ENCODE assay signal across 10 mouse cellular contexts in the genomic region with DNA sequence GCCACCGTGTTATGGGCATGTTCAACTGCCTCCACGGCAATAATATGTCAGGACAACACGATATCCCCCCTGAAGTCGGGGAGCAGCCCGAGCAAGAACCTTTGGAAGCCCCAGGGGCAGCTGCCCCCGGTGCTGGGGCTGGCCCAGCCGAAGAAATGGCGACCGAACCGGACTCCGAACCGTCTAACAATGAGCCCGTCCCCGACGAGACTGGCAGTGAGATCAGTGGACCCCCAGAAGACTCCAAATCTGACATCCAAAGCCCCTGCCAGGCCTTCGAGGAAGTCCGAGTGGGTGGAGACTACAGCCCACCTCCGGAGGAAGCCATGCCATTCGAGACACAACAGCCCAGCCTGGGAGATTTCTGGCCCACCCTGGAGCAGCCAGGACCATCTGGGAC. TPM values are rescaled to one million over a fixed set of nuclear protein-coding genes. Genes with fewer than 3 reads are reported as not detected.
DNase-seq lines count a peak whose midpoint lies in the region; ATAC-seq and TF ChIP-seq lines count a peak whose summit lies in the region.
"Had no signal": no experiment of that assay in that cellular context is flagged by ENCODE, and none has a peak within 500 bp of the region (broad histone marks: within the 10 kb centered on the region; RNA-seq: fewer than 3 reads in every experiment).

No protein-coding gene starts in this region.

- peaks cover 40% of the 10 kb centered on the region for H3K27me3 ChIP-seq in heart, embryonic 15.5 days
- H3K27me3 ChIP-seq in stomach, embryonic 14.5 days (ENCODE audit: control insufficient read depth, insufficient read depth, low read length), result peaks cover 16% of the 10 kb centered on the region; the same call in 1 of the 2 replicates
- H3K27me3 ChIP-seq in stomach, postnatal 0 days (ENCODE audit: control insufficient read depth, insufficient read depth, low read length), result peaks cover 3% of the 10 kb centered on the region
- H3K27me3 ChIP-seq in limb, embryonic 13.5 days, result peaks cover 46% of the 10 kb centered on the region
- H3K27me3 ChIP-seq: CH12.LX had no signal

- DNase-seq in heart, postnatal 14 days, result no peak
- DNase-seq in stomach, postnatal 0 days (ENCODE audit: low spot score), result no peak
- no peak for DNase-seq in layer of hippocampus, adult 8-10 months (ENCODE audit: low spot score in 2 of 2)
- DNase-seq in gastrocnemius, postnatal 4 days (ENCODE audit: low spot score in 2 of 2), result no peak
- DNase-seq: right cerebral cortex, postnatal 25 days had no signal

- 44% methylated on average over 19 of the region's 19 CpGs for WGBS in heart, embryonic 15.5 days
- WGBS in stomach, embryonic 14.5 days, result 68% methylated on average over 19 of the region's 19 CpGs
- 65% methylated on average over 19 of the region's 19 CpGs for WGBS in stomach, postnatal 0 days
- WGBS in limb, embryonic 13.5 days, result 70% methylated on average over 19 of the region's 19 CpGs

- H3K4me3 ChIP-seq in heart, embryonic 15.5 days, result peak overlapping the region; percentile 46
- 0 out of 2 replicates have a peak overlapping the region, but pooled peaks have one; percentile 28 for H3K4me3 ChIP-seq in stomach, embryonic 14.5 days (ENCODE audit: low read depth, low read length)
- no peak overlapping the region for H3K4me3 ChIP-seq in stomach, postnatal 0 days (ENCODE audit: low read depth, low read length)
- H3K4me3 ChIP-seq in limb, embryonic 13.5 days, result peak overlapping the region; percentile 42

- no peak overlapping the region for H3K9ac ChIP-seq in heart, embryonic 15.5 days
- no peak overlapping the region for H3K9ac ChIP-seq in stomach, embryonic 14.5 days (replicated peaks; ENCODE audit: low read depth, low read length)
- no peak overlapping the region for H3K9ac ChIP-seq in stomach, postnatal 0 days (ENCODE audit: low read length)
- no peak overlapping the region for H3K9ac ChIP-seq in limb, embryonic 13.5 days

- no peak for ATAC-seq in heart, embryonic 15.5 days (replicated peaks; ENCODE audit: insufficient number of reproducible peaks, insufficient read depth, low FRiP score, low read depth)
- ATAC-seq in stomach, embryonic 14.5 days (ENCODE audit: insufficient number of reproducible peaks, insufficient read depth, low FRiP score, low read depth), result no peak
- ATAC-seq in stomach, postnatal 0 days (ENCODE audit: low FRiP score, low TSS enrichment), result no peak
- ATAC-seq in limb, embryonic 13.5 days (ENCODE audit: low FRiP score, low read depth), result no peak

- H3K36me3 ChIP-seq in heart, embryonic 15.5 days, result no peaks in the 10 kb centered on the region
- H3K36me3 ChIP-seq in stomach, embryonic 14.5 days (ENCODE audit: control insufficient read depth, insufficient read depth, low read length), result no peaks in the 10 kb centered on the region
- no peaks in the 10 kb centered on the region for H3K36me3 ChIP-seq in stomach, postnatal 0 days (ENCODE audit: control insufficient read depth, insufficient read depth, low read length)
- H3K36me3 ChIP-seq in limb, embryonic 13.5 days, result peaks cover 61% of the 10 kb centered on the region

- no peak overlapping the region for H3K27ac ChIP-seq in heart, embryonic 15.5 days
- no peak overlapping the region for H3K27ac ChIP-seq in stomach, embryonic 14.5 days (ENCODE audit: low read length)
- H3K27ac ChIP-seq in stomach, postnatal 0 days (replicated peaks), result no peak overlapping the region
- H3K27ac ChIP-seq in limb, embryonic 13.5 days, result no peak overlapping the region
- H3K27ac ChIP-seq: kidney, postnatal 0 days had no signal

- no peak for TF ChIP-seq CTCF in stomach, postnatal 0 days (IDR thresholded peaks at IDR 0.05; ENCODE audit: low read depth)

- H3K9me3 ChIP-seq in heart, embryonic 15.5 days (replicated peaks), result peaks cover 18% of the 10 kb centered on the region
- peaks cover 55% of the 10 kb centered on the region for H3K9me3 ChIP-seq in stomach, embryonic 14.5 days (ENCODE audit: control insufficient read depth, low read depth, low read length)
- H3K9me3 ChIP-seq in stomach, postnatal 0 days (ENCODE audit: control insufficient read depth, low read length), result peaks cover 14% of the 10 kb centered on the region; the same call in 1 of the 2 replicates
- H3K9me3 ChIP-seq in limb, embryonic 13.5 days, result peaks cover 70% of the 10 kb centered on the region

- no peak for TF ChIP-seq EP300 in stomach, postnatal 0 days (optimal IDR thresholded peaks at IDR 0.05)

- intact Hi-C loops in heart, postnatal 14 days (cut with DNase I), result loop anchor here (10.0 kb wide), 2 partner anchors 183 to 223 kb away; partner anchors contain the start of genes Npepl1 and Stx16

- peaks cover 39% of the 10 kb centered on the region for H3K4me1 ChIP-seq in heart, embryonic 15.5 days (replicated peaks)
- 0 out of 2 replicates have a peak, but pooled peaks cover 3% of the 10 kb centered on the region for H3K4me1 ChIP-seq in stomach, embryonic 14.5 days (ENCODE audit: control insufficient read depth, insufficient read depth, low read length)
- no peaks in the 10 kb centered on the region for H3K4me1 ChIP-seq in stomach, postnatal 0 days (replicated peaks; ENCODE audit: control insufficient read depth, insufficient read depth)
- H3K4me1 ChIP-seq in limb, embryonic 13.5 days, result peaks cover 32% of the 10 kb centered on the region

- peak overlapping the region; percentile 76 for H3K4me2 ChIP-seq in heart, embryonic 15.5 days
- peak overlapping the region; percentile 42; the same call in 1 of the 2 replicates for H3K4me2 ChIP-seq in stomach, embryonic 14.5 days (replicated peaks; ENCODE audit: low read depth, low read length)
- no peak overlapping the region for H3K4me2 ChIP-seq in stomach, postnatal 0 days (replicated peaks; ENCODE audit: low read depth)
- H3K4me2 ChIP-seq in limb, embryonic 13.5 days (replicated peaks), result peak overlapping the region; percentile 66

RNA-seq across cellular contexts. Expression of gene Gnas, which starts 13.7 kb away (rescaled TPM):
- polyA plus RNA-seq in heart, embryonic 15.5 days (2015; fragmentation: Nextera tagmentation; extraction: Ambion mirVana), result 1,401 and 1,438 TPM in 2 replicates
- total RNA-seq in heart, postnatal 14 days (2021), result 1,000 to 10,000 TPM; 1,353 to 1,383 TPM
- polyA plus RNA-seq in stomach, embryonic 14.5 days (2014; fragmentation: Nextera tagmentation; extraction: Ambion mirVana), result 1,470 and 1,806 TPM in 2 replicates
- polyA plus RNA-seq in stomach, postnatal 0 days (2015; fragmentation: Nextera tagmentation; extraction: Ambion mirVana), result 890 and 920 TPM in 2 replicates
- 1,943 and 1,947 TPM in 2 replicates for polyA plus RNA-seq in limb, embryonic 13.5 days (2015; fragmentation: Nextera tagmentation; extraction: Ambion mirVana)
- 1,000 to 10,000 TPM; 1,786 to 1,958 (median 1,837) TPM for total RNA-seq in layer of hippocampus, adult 8-10 months (2022)
- total RNA-seq in gastrocnemius, postnatal 4 days (2021), result 1,000 to 10,000 TPM; 3,196 to 3,475 TPM

RNA-seq across cellular contexts. Expression of gene Gm20721, which starts 48.7 kb away (rescaled TPM):
- 17.1 and 32.0 TPM in 2 replicates for polyA plus RNA-seq in heart, embryonic 15.5 days (2015; fragmentation: Nextera tagmentation; extraction: Ambion mirVana)
- 1 to 10 TPM; 1.7 to 1.8 TPM for total RNA-seq in heart, postnatal 14 days (2021)
- 6.9 and 7.2 TPM in 2 replicates for polyA plus RNA-seq in stomach, embryonic 14.5 days (2014; fragmentation: Nextera tagmentation; extraction: Ambion mirVana)
- 5.8 and 7.9 TPM in 2 replicates for polyA plus RNA-seq in stomach, postnatal 0 days (2015; fragmentation: Nextera tagmentation; extraction: Ambion mirVana)
- polyA plus RNA-seq in limb, embryonic 13.5 days (2015; fragmentation: Nextera tagmentation; extraction: Ambion mirVana), result 21.5 and 25.3 TPM in 2 replicates
- total RNA-seq in layer of hippocampus, adult 8-10 months (2022), result 1 to 10 TPM; 1.2 to 2.9 (median 1.8) TPM
- total RNA-seq in gastrocnemius, postnatal 4 days (2021), result 1 to 10 TPM; 4.8 to 6.4 TPM
